Mouse (Mus musculus): Measurements from ENCODE around the gene Plac1.
"Not testable (repeated sequence)": the region's sequence is repeated elsewhere in the genome, so short reads cannot be mapped to it uniquely, and the experiment has no call there.

Gene Plac1

GRCm38 (mm10) chrX:53041006-53041405 is 198.9 kb downstream of the Plac1 start:
- no peak for DNase-seq

DNA sequence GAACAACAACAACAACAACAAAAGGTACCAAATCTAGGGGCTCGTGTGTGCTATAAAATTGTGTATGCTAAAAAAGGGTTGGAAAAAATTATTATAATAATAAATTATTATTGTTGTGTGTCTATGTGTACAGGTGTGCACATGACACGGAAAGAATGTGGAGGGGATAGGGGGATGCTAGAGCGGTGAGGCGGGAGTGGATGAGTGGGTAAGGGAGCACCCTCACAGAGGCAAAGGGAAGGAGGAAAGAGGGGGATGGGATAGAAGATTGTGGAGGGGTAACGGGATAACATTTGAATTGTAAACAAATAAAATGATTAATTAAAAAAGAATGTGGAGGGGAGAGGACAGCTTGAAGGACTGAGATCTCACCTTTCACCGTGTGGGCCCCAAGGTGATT is 199.8 kb downstream of the Plac1 start:
- no peak for DNase-seq

GRCm38 (mm10) chrX:53039651-53040050 is 200.3 kb downstream of the Plac1 start:
- no peak for DNase-seq

GRCm38 (mm10) chrX:53038194-53038593 is 201.7 kb downstream of the Plac1 start:
- no peak for DNase-seq

GRCm38 (mm10) chrX:53029559-53029958 is 210.4 kb downstream of the Plac1 start:
- DNase-seq: no peak

GRCm38 (mm10) chrX:53025471-53026223 is 214.3 kb downstream of the Plac1 start:
- no peak for DNase-seq

GRCm38 (mm10) chrX:53024268-53024667 is 215.6 kb downstream of the Plac1 start:
- DNase-seq: not testable (repeated sequence)

- no peak for DNase-seq
These were observed 216.9 kb downstream of the Plac1 start for GRCm38 (mm10) chrX:53023021-53023420.
